Mouse (Mus musculus): ENCODE results near the gene Klf4. TPM values are rescaled to one million over a fixed set of nuclear protein-coding genes. Genes with fewer than 3 reads are reported as not detected.

Klf4 gene
- polyA plus RNA-seq, 1 experiment from 2014 or later, result 2.3 TPM

- Histone ChIP-seq H3K9me3 (ENCODE audit: control insufficient read depth, low read length) (no peaks in the 10 kb centered on the region), H3K27ac (ENCODE audit: low read depth, low read length) (no peak overlapping the region), H3K4me2 (ENCODE audit: low read depth, low read length, severe bottlenecking) (peak overlapping the region; percentile 94), H3K36me3 (ENCODE audit: control insufficient read depth, insufficient read depth, low read length) (no peaks in the 10 kb centered on the region), H3K4me1 (replicated peaks; ENCODE audit: control insufficient read depth, insufficient read depth, low read length) (peaks cover 11% of the 10 kb centered on the region), H3K9ac (ENCODE audit: low read length) (peak overlapping the region; percentile 35), H3K4me3 (ENCODE audit: low read depth, low read length) (peak overlapping the region; percentile 57), H3K27me3 (ENCODE audit: control insufficient read depth, insufficient read depth, low read length) (peaks cover 28% of the 10 kb centered on the region)
- ATAC-seq (replicated peaks; ENCODE audit: low FRiP score) (no peak), DNase-seq (ENCODE audit: low spot score) (no peak)
- WGBS, result under 1% methylated on average over 20 of the region's 20 CpGs
These were observed 1.6 kb downstream of the Klf4 start for GRCm38 (mm10) chr4:55530731-55531095.

GRCm38 (mm10) chr4:55530236-55530635 is 2.0 kb downstream of the Klf4 start:
- peak overlapping the region; percentile 94 for H3K4me2 ChIP-seq (ENCODE audit: low read depth, low read length, severe bottlenecking)

DNA sequence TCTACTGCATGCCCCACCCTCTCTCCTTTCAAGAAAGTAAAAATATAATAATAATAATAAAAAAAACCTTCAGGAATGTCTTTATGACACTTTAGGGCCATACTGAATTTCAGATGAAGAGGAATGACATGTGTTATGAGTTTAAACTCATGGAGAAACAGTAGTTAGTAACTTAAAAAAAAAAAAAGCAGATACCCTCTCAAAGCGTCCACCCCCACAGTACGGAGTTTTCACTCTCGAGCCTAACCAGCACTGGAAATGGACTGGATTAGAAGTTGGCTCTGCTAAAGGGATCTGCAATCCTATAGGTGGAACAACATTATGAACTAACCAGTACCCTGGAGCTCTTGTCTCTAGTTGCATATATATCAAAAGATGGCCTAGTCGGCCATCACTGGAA is 3.9 kb downstream of the Klf4 start:
- no peak for ATAC-seq (replicated peaks; ENCODE audit: low FRiP score)
- 85% methylated on average over 4 of the region's 4 CpGs for WGBS
- no peak overlapping the region for H3K27ac ChIP-seq (ENCODE audit: low read depth, low read length)
- H3K36me3 ChIP-seq (ENCODE audit: control insufficient read depth, insufficient read depth, low read length), result no peaks in the 10 kb centered on the region
- no peak overlapping the region for H3K9ac ChIP-seq (ENCODE audit: low read length)
- no peak overlapping the region for H3K4me2 ChIP-seq (ENCODE audit: low read depth, low read length, severe bottlenecking)
- no peak for DNase-seq (ENCODE audit: low spot score)
- peaks cover 20% of the 10 kb centered on the region for H3K27me3 ChIP-seq (ENCODE audit: control insufficient read depth, insufficient read depth, low read length)
- no peak overlapping the region for H3K4me3 ChIP-seq (ENCODE audit: low read depth, low read length)
- H3K4me1 ChIP-seq (replicated peaks; ENCODE audit: control insufficient read depth, insufficient read depth, low read length), result peaks cover 11% of the 10 kb centered on the region
- no peaks in the 10 kb centered on the region for H3K9me3 ChIP-seq (ENCODE audit: control insufficient read depth, low read length)

More at GRCm38 (mm10) chr4:55530236-55530635, 2.0 kb downstream of the Klf4 start:
- H3K27me3 ChIP-seq (ENCODE audit: control insufficient read depth, insufficient read depth, low read length), result peaks cover 28% of the 10 kb centered on the region
- no peaks in the 10 kb centered on the region for H3K9me3 ChIP-seq (ENCODE audit: control insufficient read depth, low read length)
- DNase-seq (ENCODE audit: low spot score) (peak; percentile 87), ATAC-seq (replicated peaks; ENCODE audit: low FRiP score) (peak; percentile 63)
- no peaks in the 10 kb centered on the region for H3K36me3 ChIP-seq (ENCODE audit: control insufficient read depth, insufficient read depth, low read length)
- H3K27ac ChIP-seq (ENCODE audit: low read depth, low read length), result no peak overlapping the region
- peaks cover 11% of the 10 kb centered on the region for H3K4me1 ChIP-seq (replicated peaks; ENCODE audit: control insufficient read depth, insufficient read depth, low read length)
- peak overlapping the region; percentile 35 for H3K9ac ChIP-seq (ENCODE audit: low read length)
- WGBS, result under 1% methylated on average over 27 of the region's 27 CpGs
- H3K4me3 ChIP-seq (ENCODE audit: low read depth, low read length), result peak overlapping the region; percentile 57

- DNase-seq (ENCODE audit: low spot score), result no peak
- peaks cover 18% of the 10 kb centered on the region for H3K27me3 ChIP-seq (ENCODE audit: control insufficient read depth, insufficient read depth, low read length)
These were observed 4.3 kb downstream of the Klf4 start for GRCm38 (mm10) chr4:55527931-55528330.

DNA sequence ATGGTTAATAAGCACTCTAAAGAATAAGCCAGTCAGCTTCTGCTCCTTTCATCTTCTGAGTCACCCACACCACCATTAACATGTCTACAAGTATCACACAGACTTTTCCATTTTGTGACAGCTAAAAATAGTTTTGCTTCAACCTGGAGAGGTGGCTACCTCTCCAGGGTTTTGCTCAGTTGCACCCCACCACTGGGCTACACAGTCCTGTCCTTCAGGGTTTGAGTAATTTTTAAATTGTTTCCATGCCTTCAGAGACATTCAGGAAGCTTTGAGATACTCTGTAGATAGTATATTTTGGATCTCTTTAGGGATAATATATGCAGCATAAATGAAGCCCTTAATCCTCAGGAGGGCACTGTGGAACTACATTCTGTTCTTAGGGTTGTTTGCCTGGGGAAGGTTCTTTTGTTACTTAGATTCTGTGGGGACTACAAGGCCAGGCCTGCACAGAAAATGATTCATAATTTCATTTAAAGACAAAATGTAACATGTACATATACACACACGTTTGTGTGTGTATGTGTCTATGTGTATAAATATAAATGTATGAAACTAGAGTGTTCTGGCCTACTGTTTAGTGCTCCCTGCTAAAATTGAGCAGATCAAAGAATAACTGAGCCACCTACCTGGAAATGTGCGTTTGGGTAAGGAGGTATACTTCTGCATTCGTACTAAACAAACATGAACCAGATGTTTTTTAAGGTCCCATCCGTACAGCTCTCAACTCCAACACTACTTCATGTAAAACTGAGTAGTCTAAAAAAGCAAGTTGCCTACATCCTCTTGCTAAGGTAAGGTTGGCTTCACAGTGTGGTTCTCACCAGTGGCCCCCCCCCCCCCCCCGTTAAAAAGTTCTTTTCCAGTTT is 5.8 kb downstream of the Klf4 start:
- no peaks in the 10 kb centered on the region for H3K9me3 ChIP-seq (ENCODE audit: control insufficient read depth, low read length)
- H3K4me2 ChIP-seq (ENCODE audit: low read depth, low read length, severe bottlenecking), result no peak overlapping the region
- H3K4me1 ChIP-seq (replicated peaks; ENCODE audit: control insufficient read depth, insufficient read depth, low read length), result peaks cover 9% of the 10 kb centered on the region
- no peaks in the 10 kb centered on the region for H3K36me3 ChIP-seq (ENCODE audit: control insufficient read depth, insufficient read depth, low read length)
- H3K27me3 ChIP-seq (ENCODE audit: control insufficient read depth, insufficient read depth, low read length), result peaks cover 13% of the 10 kb centered on the region
- H3K27ac ChIP-seq (ENCODE audit: low read depth, low read length), result no peak overlapping the region
- no peak for DNase-seq (ENCODE audit: low spot score)
- WGBS, result 72% methylated on average over 5 of the region's 5 CpGs
- no peak for ATAC-seq (replicated peaks; ENCODE audit: low FRiP score)
- H3K9ac ChIP-seq (ENCODE audit: low read length), result no peak overlapping the region
- no peak overlapping the region for H3K4me3 ChIP-seq (ENCODE audit: low read depth, low read length)

More at GRCm38 (mm10) chr4:55527931-55528330, 4.3 kb downstream of the Klf4 start:
- 80% methylated on average over 12 of the region's 12 CpGs for WGBS
- no peaks in the 10 kb centered on the region for H3K36me3 ChIP-seq (ENCODE audit: control insufficient read depth, insufficient read depth, low read length)
- no peak overlapping the region for H3K9ac ChIP-seq (ENCODE audit: low read length)
- no peak overlapping the region for H3K27ac ChIP-seq (ENCODE audit: low read depth, low read length)
- no peak overlapping the region for H3K4me3 ChIP-seq (ENCODE audit: low read depth, low read length)
- H3K4me2 ChIP-seq (ENCODE audit: low read depth, low read length, severe bottlenecking), result no peak overlapping the region
- H3K9me3 ChIP-seq (ENCODE audit: control insufficient read depth, low read length), result no peaks in the 10 kb centered on the region
- no peak for ATAC-seq (replicated peaks; ENCODE audit: low FRiP score)
- H3K4me1 ChIP-seq (replicated peaks; ENCODE audit: control insufficient read depth, insufficient read depth, low read length), result peaks cover 11% of the 10 kb centered on the region

DNA sequence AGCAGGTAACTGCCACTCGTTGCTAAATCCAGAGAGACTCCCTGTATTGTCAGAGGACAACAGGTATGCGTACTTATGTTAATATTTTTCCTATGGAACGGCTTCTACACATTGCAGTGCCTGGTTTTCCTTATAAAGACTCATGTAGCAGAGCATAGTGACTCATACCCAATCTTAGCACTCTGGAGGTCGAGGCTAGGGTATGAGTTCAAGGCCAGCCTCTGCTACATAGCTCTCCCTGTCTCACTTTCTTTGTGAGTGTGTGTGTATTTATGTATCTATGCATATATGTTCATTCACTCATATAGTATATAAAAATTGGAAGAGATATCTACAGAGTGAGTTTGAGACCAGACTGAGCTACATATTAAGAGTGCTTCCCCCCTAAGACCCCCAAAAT is 8.3 kb downstream of the Klf4 start:
- H3K4me3 ChIP-seq (ENCODE audit: low read depth, low read length), result no peak overlapping the region
- H3K27ac ChIP-seq (ENCODE audit: low read depth, low read length), result no peak overlapping the region
- DNase-seq (ENCODE audit: low spot score) (no peak), ATAC-seq (replicated peaks; ENCODE audit: low FRiP score) (no peak)
- H3K27me3 ChIP-seq (ENCODE audit: control insufficient read depth, insufficient read depth, low read length), result no peaks in the 10 kb centered on the region
- H3K9me3 ChIP-seq (ENCODE audit: control insufficient read depth, low read length), result no peaks in the 10 kb centered on the region
- H3K36me3 ChIP-seq (ENCODE audit: control insufficient read depth, insufficient read depth, low read length), result no peaks in the 10 kb centered on the region
- H3K4me1 ChIP-seq (replicated peaks; ENCODE audit: control insufficient read depth, insufficient read depth, low read length), result no peaks in the 10 kb centered on the region; the same call in 1 of the 2 replicates
- 83% methylated on average over 4 of the region's 4 CpGs for WGBS
- H3K9ac ChIP-seq (ENCODE audit: low read length), result no peak overlapping the region
- no peak overlapping the region for H3K4me2 ChIP-seq (ENCODE audit: low read depth, low read length, severe bottlenecking)

DNA sequence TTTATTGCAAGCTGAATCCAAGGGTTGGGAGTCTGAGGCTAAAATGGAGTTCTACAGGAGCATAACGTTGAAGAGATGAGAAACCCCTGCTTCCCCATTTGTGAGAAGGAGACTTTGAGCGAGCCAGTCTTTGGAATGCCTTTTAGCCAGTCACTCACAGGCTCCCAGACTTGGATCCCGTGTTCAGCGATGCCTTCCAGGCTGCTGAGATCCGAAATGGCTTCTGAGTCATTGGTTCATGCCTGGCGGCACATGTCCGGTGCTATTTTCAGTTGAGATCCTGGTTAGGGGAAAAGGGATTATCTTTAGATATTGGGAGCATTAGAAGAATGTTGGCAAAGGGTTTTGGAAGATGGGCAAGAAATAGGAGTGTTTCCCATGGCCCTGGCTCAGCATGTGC is 14.8 kb downstream of the Klf4 start:
- Histone ChIP-seq H3K4me1 (replicated peaks; ENCODE audit: control insufficient read depth, insufficient read depth, low read length) (no peaks in the 10 kb centered on the region; the same call in 1 of the 2 replicates), H3K9ac (ENCODE audit: low read length) (no peak overlapping the region), H3K4me2 (ENCODE audit: low read depth, low read length, severe bottlenecking) (no peak overlapping the region), H3K27ac (ENCODE audit: low read depth, low read length) (no peak overlapping the region), H3K27me3 (ENCODE audit: control insufficient read depth, insufficient read depth, low read length) (peaks cover 3% of the 10 kb centered on the region; the same call in 1 of the 2 replicates), H3K4me3 (ENCODE audit: low read depth, low read length) (no peak overlapping the region), H3K9me3 (ENCODE audit: control insufficient read depth, low read length) (no peaks in the 10 kb centered on the region), H3K36me3 (ENCODE audit: control insufficient read depth, insufficient read depth, low read length) (no peaks in the 10 kb centered on the region)
- 90% methylated on average over 7 of the region's 7 CpGs for WGBS
- ATAC-seq (replicated peaks; ENCODE audit: low FRiP score) (no peak), DNase-seq (ENCODE audit: low spot score) (no peak)

DNA sequence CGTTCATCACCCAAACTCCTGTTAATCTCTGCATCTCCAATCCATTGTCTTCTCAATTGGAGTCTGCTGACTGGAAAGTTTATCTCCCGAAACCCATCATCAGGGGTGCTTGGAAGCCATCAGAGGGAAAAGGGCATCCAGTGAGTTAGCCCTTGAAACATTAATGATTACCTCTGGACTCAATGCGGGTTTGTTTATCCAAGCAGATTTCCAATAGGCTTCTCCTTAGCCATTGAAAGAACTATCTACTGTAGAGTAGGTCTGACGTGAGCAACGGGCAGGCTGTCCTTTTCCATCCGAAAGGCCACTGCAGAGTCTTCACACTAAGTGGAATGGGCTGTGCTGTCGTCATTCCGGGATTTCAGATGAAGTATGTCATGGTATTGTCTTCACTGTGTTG is 16.2 kb downstream of the Klf4 start:
- Histone ChIP-seq H3K27ac (ENCODE audit: low read depth, low read length) (no peak overlapping the region), H3K36me3 (ENCODE audit: control insufficient read depth, insufficient read depth, low read length) (no peaks in the 10 kb centered on the region), H3K4me1 (replicated peaks; ENCODE audit: control insufficient read depth, insufficient read depth, low read length) (no peaks in the 10 kb centered on the region; the same call in 1 of the 2 replicates), H3K4me2 (ENCODE audit: low read depth, low read length, severe bottlenecking) (no peak overlapping the region), H3K4me3 (ENCODE audit: low read depth, low read length) (no peak overlapping the region), H3K27me3 (ENCODE audit: control insufficient read depth, insufficient read depth, low read length) (peaks cover 3% of the 10 kb centered on the region; the same call in 1 of the 2 replicates), H3K9ac (ENCODE audit: low read length) (no peak overlapping the region), H3K9me3 (ENCODE audit: control insufficient read depth, low read length) (no peaks in the 10 kb centered on the region)
- 86% methylated on average over 8 of the region's 8 CpGs for WGBS
- no peak for DNase-seq (ENCODE audit: low spot score)
- no peak for ATAC-seq (replicated peaks; ENCODE audit: low FRiP score)

All from forebrain, embryonic 11.5 days (tissue).